Mouse (Mus musculus) urinary bladder, postnatal 36 days (tissue): ENCODE measurements around the gene Prmt9.

ENCODE experiments used
- DNase-seq, 2 experiments: peaks; one replicate each; pipeline ENCODE4 v3.0.0; 2022; ENCODE audit warnings: low spot score in 2 of 2, mixed read lengths in 1 of 2

Prmt9 gene

GRCm38 (mm10) chr8:77549121-77549706 lies at the start of gene Prmt9:
Prmt9 (plus strand) TSS chr8:77549397.
- peak; percentile 92 for DNase-seq

DNA sequence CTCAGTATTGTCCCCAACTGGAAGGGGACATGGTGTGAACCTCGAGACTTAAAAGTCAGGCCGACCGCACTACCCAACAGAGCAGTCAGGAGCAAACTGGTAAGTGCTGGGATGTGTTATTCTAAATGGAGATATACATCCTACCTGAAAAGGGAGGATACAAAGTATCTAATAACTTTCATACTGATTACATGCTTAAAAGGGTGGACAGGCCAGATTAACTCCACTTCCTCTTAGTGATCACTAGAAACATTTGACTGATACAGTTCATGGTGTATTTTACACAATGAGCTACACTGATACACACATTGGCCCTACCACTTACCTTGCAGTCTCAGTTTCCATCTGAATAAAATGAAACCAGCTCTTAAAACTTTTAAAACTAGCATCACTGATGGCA lies 48.9 kb upstream of the Prmt9 start:
- no peak for DNase-seq

DNA sequence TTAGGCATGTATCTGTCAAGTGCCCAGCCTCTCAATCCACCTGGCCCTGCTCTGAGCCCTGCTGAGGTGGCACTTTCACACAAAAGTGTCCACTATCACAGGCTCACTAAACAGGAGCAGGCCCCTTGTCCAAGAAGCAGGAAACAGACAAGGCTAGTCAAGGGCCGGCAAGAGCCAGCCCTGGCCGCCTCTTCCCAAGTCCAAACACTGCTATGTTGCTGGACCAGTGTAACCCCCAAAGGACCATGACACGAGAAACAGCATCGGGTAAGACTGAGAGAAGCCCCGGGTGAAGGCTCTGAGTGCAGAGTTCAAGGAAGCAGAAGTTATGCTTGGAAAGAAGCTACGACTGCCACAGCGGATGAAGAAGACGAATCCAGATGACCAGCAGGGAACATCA lies 48.1 kb upstream of the Prmt9 start:
- no peak for DNase-seq

- no peak for DNase-seq
These were observed 46.6 kb upstream of the Prmt9 start for GRCm38 (mm10) chr8:77502547-77502946.

DNA sequence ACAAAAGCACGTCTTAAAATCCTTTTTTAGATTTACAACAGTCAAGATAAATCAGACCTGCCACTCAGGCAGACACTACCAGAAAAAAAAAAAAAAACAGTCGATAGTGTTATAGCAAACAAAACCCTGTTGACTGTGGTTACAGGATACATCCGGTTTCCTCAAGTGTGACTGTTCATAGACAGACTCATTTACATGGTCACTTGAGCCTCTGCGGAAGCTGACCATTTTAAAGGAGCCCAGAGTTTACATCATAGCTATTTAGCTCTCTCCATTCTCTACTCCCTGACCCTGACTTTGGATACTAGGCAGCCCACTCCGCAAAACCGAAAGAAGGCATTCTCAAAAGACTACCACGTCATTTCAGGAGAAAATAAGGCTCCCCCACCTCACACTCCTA lies 42.7 kb upstream of the Prmt9 start:
- no peak for DNase-seq

- no peak for DNase-seq
These were observed 41.6 kb upstream of the Prmt9 start for GRCm38 (mm10) chr8:77507510-77508035.

DNA sequence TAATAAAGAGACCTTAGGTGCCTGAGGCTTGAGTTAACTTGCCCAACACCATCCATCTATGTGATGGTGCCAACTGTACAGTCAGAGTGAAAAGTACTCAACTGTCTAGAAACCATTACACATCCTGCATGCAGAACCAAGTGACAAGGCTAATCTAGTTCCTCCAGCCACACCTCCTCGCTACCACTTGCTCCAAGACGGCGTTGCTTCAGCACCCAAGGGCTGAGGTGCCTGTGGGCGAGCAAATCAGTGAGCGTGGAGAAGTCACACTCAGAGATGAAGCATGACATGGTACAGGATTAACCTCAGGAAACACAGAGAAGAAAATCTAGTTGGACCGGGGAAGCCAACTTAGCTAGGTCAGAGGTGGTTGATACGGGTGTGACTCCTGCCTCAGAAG lies 40.2 kb upstream of the Prmt9 start:
- no peak for DNase-seq

DNA sequence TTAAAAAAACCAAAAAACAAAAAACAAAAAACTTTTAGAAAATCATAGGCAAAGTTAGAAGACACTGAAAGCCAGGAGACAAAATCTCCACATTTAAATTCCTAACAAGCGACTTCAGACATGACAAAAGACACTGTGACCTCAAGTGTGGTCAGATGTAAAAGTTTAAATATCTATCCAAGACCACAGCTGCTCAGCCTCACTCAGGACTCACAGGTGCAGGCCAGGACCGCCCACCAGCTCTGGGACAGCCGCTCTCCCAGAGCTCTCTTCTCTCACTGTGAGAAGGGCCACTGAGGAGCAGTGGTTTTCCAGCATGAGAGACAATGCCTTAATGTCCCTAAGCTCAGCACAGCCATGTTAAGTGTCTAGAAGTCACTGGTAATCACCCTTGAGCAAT lies 38.8 kb upstream of the Prmt9 start:
- DNase-seq: no peak

DNA sequence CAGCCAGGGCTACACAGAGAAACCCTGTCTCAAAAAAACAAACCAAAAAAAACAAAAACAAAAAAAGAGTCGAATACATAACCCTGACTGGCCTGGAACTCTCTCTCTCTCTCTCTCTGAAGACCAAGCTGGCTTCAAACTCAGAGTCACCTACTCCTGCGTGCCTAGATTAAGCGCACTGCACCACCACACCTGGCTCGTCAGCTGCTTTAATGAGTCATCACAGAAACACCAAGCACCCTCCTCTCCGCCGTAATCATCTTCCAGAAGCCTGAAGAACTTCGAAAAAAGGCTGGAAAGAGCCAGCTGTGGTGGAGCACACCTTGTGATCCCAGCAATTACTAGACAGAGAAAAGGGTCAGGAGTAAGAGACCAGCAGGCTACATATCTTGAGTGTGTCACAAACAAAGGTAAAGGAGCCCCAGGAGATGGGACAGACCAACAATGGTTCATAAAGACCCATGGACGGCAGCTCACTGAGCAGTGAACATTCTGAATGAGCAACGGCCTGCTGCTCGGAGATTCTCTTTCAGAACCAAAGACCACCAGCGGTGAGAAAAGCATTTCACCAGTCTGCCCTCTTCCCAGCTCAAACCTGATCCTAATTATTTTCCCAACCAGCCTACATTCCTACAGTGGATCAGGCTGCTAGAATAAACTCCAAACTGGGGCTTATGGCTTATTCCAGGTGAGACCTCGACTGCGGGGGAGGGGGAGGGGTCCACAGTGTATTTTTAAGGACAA lies 37.3 kb upstream of the Prmt9 start:
- no peak for DNase-seq

DNA sequence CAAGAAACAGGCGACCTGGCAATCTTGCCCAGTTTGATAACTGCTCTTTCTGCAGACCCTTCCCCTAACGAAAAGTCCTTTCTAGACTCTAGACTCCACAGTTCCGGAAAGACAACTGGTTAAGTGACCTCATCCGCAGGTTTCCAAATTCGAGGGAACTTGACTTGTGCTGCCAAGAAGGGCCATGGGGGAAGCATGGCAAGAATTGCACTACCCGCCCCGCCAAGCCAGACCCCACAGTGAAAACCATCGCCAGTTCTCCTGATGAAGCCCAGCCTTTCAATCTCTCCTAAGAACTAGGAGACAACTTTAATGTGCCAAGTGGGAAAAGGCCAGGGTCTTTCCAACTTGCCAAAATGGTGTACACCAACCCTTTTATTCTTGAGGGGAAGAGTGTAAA lies 34.0 kb upstream of the Prmt9 start:
- DNase-seq: no peak

DNA sequence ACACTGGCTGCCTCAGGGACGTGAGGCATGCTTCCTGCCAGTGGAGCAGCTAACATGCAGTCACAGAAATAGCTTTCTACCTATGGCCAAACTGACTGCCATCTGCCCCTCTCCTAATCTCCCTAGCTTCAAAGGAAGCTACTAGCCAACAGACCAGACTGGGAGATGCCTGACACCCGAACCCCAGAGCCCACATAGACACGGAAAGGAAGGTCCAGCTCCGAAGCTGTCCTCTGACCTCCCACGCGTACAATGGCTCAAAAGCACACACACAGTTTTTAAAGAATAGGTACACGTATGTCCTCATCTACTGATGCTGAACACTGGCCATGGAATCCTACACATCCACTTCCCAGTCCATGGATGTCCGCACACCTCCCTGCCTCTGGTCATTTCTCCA lies 33.4 kb upstream of the Prmt9 start:
- DNase-seq: no peak

DNA sequence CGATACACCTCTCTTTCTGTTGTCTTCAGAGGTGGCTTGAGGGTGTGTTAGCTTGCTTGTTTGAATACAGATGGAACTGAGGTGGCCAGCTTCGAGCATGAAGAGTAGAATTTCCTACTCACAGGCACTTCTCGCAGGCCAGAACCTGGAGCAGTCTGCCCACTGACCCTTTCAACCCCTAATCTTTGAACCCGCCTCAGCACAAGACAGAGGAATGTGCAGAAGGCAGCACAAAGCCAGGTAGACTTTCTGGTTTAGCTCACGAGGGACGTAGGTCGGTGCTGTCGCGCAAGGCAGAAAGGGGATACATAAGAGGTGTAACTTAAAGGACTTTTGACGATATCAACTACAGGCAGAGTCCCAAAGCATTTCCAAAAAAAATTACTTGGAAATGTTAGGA lies 32.4 kb upstream of the Prmt9 start:
- DNase-seq: no peak

- peak; percentile 80 to 85 for DNase-seq
These were observed 31.6 kb upstream of the Prmt9 start, which contains the start of gene Arhgap10 for GRCm38 (mm10) chr8:77517301-77518200. Arhgap10 (minus strand) TSS chr8:77517953.

GRCm38 (mm10) chr8:77518201-77519115 lies 30.7 kb upstream of the Prmt9 start:
- no peak for DNase-seq

- DNase-seq: no peak
These were observed 28.6 kb upstream of the Prmt9 start for GRCm38 (mm10) chr8:77520601-77521000.

GRCm38 (mm10) chr8:77521028-77521785 lies 28.0 kb upstream of the Prmt9 start:
- DNase-seq: no peak

- DNase-seq: no peak
These were observed 26.2 kb upstream of the Prmt9 start for GRCm38 (mm10) chr8:77522984-77523383.

- no peak for DNase-seq
These were observed 25.1 kb upstream of the Prmt9 start for GRCm38 (mm10) chr8:77524018-77524615.

DNA sequence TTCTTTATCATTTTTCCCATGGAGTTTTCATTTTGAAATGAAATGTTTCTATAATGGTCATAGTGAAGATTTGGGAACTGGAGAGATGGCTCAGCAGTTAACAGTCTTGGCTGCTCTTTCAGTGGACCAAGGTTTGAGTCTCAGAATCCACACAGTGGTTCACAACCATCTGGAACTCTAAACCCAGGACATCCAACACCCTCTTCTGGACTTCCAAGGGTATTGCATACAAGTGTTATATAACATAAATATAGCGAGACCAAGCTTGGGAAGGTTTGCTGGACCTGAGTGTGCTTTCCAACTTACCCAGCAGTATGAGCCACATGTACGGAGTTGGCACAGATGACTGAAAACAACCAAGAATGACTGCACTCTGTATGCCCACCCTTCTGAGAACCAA lies 24.3 kb upstream of the Prmt9 start:
- no peak for DNase-seq

DNA sequence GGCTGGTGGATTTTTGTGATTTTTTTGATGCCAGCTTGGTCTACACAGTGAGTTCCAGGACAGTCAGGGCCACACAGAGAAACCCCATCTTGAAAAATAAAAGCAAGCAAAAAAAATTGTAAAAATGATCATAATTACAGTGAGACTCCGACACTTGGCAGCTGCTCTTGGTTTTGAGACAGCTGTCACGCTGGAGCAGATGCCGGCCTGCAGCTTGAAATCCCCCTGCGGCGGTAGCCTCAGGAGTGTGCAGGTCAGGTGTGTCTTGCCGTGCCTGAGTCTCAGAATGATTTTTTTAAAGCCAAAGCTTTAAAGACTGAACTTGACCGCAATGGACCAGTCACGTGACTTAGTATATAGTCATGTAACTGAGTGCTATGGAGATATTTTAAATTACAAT lies 23.1 kb upstream of the Prmt9 start:
- DNase-seq: no peak
